Mouse (Mus musculus) limb, embryonic 15.5 days (tissue): ENCODE measurements around the gene Olfr1447. TPM values are rescaled to one million over a fixed set of nuclear protein-coding genes. Genes with fewer than 3 reads are reported as not detected.

ENCODE experiments used
- ATAC-seq: fragments of 200-750 bp; cut with Nextera tagmentation; 2 replicates; pipeline ENCODE4 v1.8.0; 2017; ENCODE audit warnings: low read depth, moderate TSS enrichment; ENCODE audit not compliant: insufficient number of reproducible peaks, low FRiP score, low TSS enrichment
- H3K27ac ChIP-seq: fragments of 300-500 bp; sonication (generic); 2 replicates; pipeline ENCODE4 v1.5.1; 2015; ENCODE audit warnings: moderate library complexity, mild to moderate bottlenecking, inconsistent platforms
- H3K27me3 ChIP-seq: fragments of 300-500 bp; sonication (generic); 2 replicates; pipeline ENCODE4 v1.6.1; 2015; ENCODE audit warnings: inconsistent platforms
- H3K36me3 ChIP-seq: fragments of 300-500 bp; sonication (generic); 2 replicates; pipeline ENCODE4 v1.6.1; 2015; ENCODE audit warnings: inconsistent platforms
- H3K4me1 ChIP-seq: fragments of 300-500 bp; sonication (generic); 2 replicates; pipeline ENCODE4 v1.6.1; 2015; ENCODE audit warnings: inconsistent platforms
- H3K4me2 ChIP-seq: fragments of 300-500 bp; sonication (generic); 2 replicates; pipeline ENCODE4 v1.6.1; 2015; ENCODE audit warnings: mild to moderate bottlenecking, inconsistent platforms
- H3K4me3 ChIP-seq: fragments of 300-500 bp; sonication (generic); 2 replicates; pipeline ENCODE4 v1.5.1; 2015; ENCODE audit warnings: mild to moderate bottlenecking, inconsistent platforms
- H3K9ac ChIP-seq: fragments of 300-500 bp; sonication (generic); 2 replicates; pipeline ENCODE4 v1.6.1; 2015; ENCODE audit warnings: inconsistent platforms
- H3K9me3 ChIP-seq: fragments of 300-500 bp; sonication (generic); 2 replicates; pipeline ENCODE4 v1.6.1; 2016; ENCODE audit warnings: inconsistent platforms
- WGBS: fragments of 180-500 bp; shearing (Covaris S2); methylation state at CpG from one replicate; pipeline ENCODE4 v1.1.7; 2015; 5-methylcytosine and 5-hydroxymethylcytosine counted together
- polyA plus RNA-seq: library from polyadenylated mRNA; unstranded; fragments of >200 nt; fragmentation: Nextera tagmentation; extraction: Ambion mirVana; gene quantifications from 2 replicates; pipeline ENCODE4 v1.2.1, GENCODE M21; 2015

The Olfr1447 gene
- not detected in 2 replicates for polyA plus RNA-seq

- no peaks in the 10 kb centered on the region for H3K27me3 ChIP-seq
- no peaks in the 10 kb centered on the region for H3K36me3 ChIP-seq
- H3K9ac ChIP-seq, result no peak within 1 kb of the TSS
- H3K4me2 ChIP-seq, result no peak within 1 kb of the TSS
- no peak within 1 kb of the TSS for H3K27ac ChIP-seq
- H3K9me3 ChIP-seq, result no peaks in the 10 kb centered on the region
- no peaks in the 10 kb centered on the region for H3K4me1 ChIP-seq
- no peak for ATAC-seq
- 94% methylated on average over 1 of the region's 1 CpGs for WGBS
- H3K4me3 ChIP-seq, result no peak within 1 kb of the TSS
Measured at GRCm38 (mm10) chr19:12903643-12904042, at the start of gene Olfr1447. Gene Olfr1447 (minus strand): TSS chr19:12903743.

GRCm38 (mm10) chr19:12949958-12950357, 46.4 kb upstream of the Olfr1447 start, which contains the start of gene Olfr1450:
Gene Olfr1450 (plus strand): TSS chr19:12950258.
- Histone ChIP-seq H3K27me3 (no peaks in the 10 kb centered on the region), H3K9me3 (peaks cover 5% of the 10 kb centered on the region; the same call in 1 of the 2 replicates), H3K4me1 (no peaks in the 10 kb centered on the region), H3K4me3 (no peak within 1 kb of the TSS), H3K4me2 (no peak within 1 kb of the TSS), H3K36me3 (no peaks in the 10 kb centered on the region), H3K9ac (no peak within 1 kb of the TSS), H3K27ac (no peak within 1 kb of the TSS)
- ATAC-seq, result no peak
- 80% methylated on average over 1 of the region's 1 CpGs for WGBS

- Histone ChIP-seq H3K36me3 (no peaks in the 10 kb centered on the region), H3K9me3 (no peaks in the 10 kb centered on the region), H3K9ac (no peak within 1 kb of the TSS), H3K4me2 (no peak within 1 kb of the TSS), H3K27ac (no peak within 1 kb of the TSS), H3K27me3 (no peaks in the 10 kb centered on the region), H3K4me3 (no peak within 1 kb of the TSS), H3K4me1 (no peaks in the 10 kb centered on the region)
- ATAC-seq, result no peak
Measured at GRCm38 (mm10) chr19:12930540-12930939, 27.0 kb upstream of the Olfr1447 start, which contains the start of gene Olfr1449. Gene Olfr1449 (plus strand): TSS chr19:12930840.

GRCm38 (mm10) chr19:12924319-12924718, 20.8 kb upstream of the Olfr1447 start, which contains the start of gene Olfr1448:
Gene Olfr1448 (minus strand): TSS chr19:12924419.
- Histone ChIP-seq H3K4me2 (no peak within 1 kb of the TSS), H3K27ac (no peak within 1 kb of the TSS), H3K4me1 (no peaks in the 10 kb centered on the region), H3K27me3 (no peaks in the 10 kb centered on the region), H3K9me3 (no peaks in the 10 kb centered on the region), H3K4me3 (no peak within 1 kb of the TSS), H3K9ac (no peak within 1 kb of the TSS), H3K36me3 (no peaks in the 10 kb centered on the region)
- ATAC-seq, result no peak
- WGBS, result 73% methylated on average over 1 of the region's 1 CpGs

- Histone ChIP-seq H3K4me1 (no peaks in the 10 kb centered on the region), H3K4me2 (no peak within 1 kb of the TSS), H3K9me3 (no peaks in the 10 kb centered on the region), H3K36me3 (no peaks in the 10 kb centered on the region), H3K27ac (no peak within 1 kb of the TSS), H3K4me3 (no peak within 1 kb of the TSS), H3K27me3 (no peaks in the 10 kb centered on the region), H3K9ac (no peak within 1 kb of the TSS)
- ATAC-seq, result no peak
- 69% methylated on average over 1 of the region's 1 CpGs for WGBS
Measured at GRCm38 (mm10) chr19:12893424-12893823, 10.1 kb downstream of the Olfr1447 start, which contains the start of gene Olfr1446. Gene Olfr1446 (minus strand): TSS chr19:12893524.

- no peak within 1 kb of the TSS for H3K4me2 ChIP-seq
- H3K27me3 ChIP-seq, result no peaks in the 10 kb centered on the region
- H3K36me3 ChIP-seq, result no peaks in the 10 kb centered on the region
- H3K4me1 ChIP-seq, result no peaks in the 10 kb centered on the region
- H3K4me3 ChIP-seq, result no peak within 1 kb of the TSS
- WGBS, result 84% methylated on average over 2 of the region's 2 CpGs
- no peak within 1 kb of the TSS for H3K27ac ChIP-seq
- ATAC-seq, result no peak
- H3K9me3 ChIP-seq, result no peaks in the 10 kb centered on the region
- H3K9ac ChIP-seq, result no peak within 1 kb of the TSS
Measured at GRCm38 (mm10) chr19:12883555-12883954, 20.0 kb downstream of the Olfr1447 start, which contains the start of gene Olfr1445. Gene Olfr1445 (plus strand): TSS chr19:12883855.

- Histone ChIP-seq H3K4me2 (no peak within 1 kb of the TSS), H3K9ac (no peak within 1 kb of the TSS), H3K9me3 (no peaks in the 10 kb centered on the region), H3K4me1 (no peaks in the 10 kb centered on the region), H3K27me3 (no peaks in the 10 kb centered on the region), H3K4me3 (no peak within 1 kb of the TSS), H3K36me3 (no peaks in the 10 kb centered on the region), H3K27ac (no peak within 1 kb of the TSS)
- WGBS, result 52% methylated on average over 1 of the region's 1 CpGs
- no peak for ATAC-seq
Measured at GRCm38 (mm10) chr19:12856983-12857382, 46.6 kb downstream of the Olfr1447 start, which contains the start of gene Olfr1444. Gene Olfr1444 (plus strand): TSS chr19:12857283.

Other genes starting within 250 kb of the Olfr1447 start
- not detected in 2 replicates for gene Olfr1442, start 233.3 kb downstream of the Olfr1447 start, polyA plus RNA-seq
- not detected in 2 replicates for gene Olfr1443, start 225.6 kb downstream of the Olfr1447 start, polyA plus RNA-seq
- not detected in 2 replicates for gene Keg1, start 208.0 kb downstream of the Olfr1447 start, polyA plus RNA-seq
- 0.48 and 0.87 TPM in 2 replicates for gene Cntf, start 138.1 kb downstream of the Olfr1447 start, polyA plus RNA-seq
- gene Zfp91, start 107.6 kb downstream of the Olfr1447 start, polyA plus RNA-seq, result 11.2 and 13.8 TPM in 2 replicates
- 6.0 and 6.3 TPM in 2 replicates for gene Lpxn, start 107.5 kb downstream of the Olfr1447 start, polyA plus RNA-seq
- gene Gm5244, start 57.1 kb downstream of the Olfr1447 start, polyA plus RNA-seq, result not detected in 2 replicates
- not detected in 2 replicates for gene Olfr1444, start 46.5 kb downstream of the Olfr1447 start, polyA plus RNA-seq
- gene Olfr1445, start 19.9 kb downstream of the Olfr1447 start, polyA plus RNA-seq, result not detected in 2 replicates
- not detected in 2 replicates for gene Olfr1446, start 10.2 kb downstream of the Olfr1447 start, polyA plus RNA-seq
- gene Olfr1448, start 20.7 kb upstream of the Olfr1447 start, polyA plus RNA-seq, result not detected in 2 replicates
- not detected in 2 replicates for gene Olfr1449, start 27.1 kb upstream of the Olfr1447 start, polyA plus RNA-seq
- gene Olfr1450, start 46.5 kb upstream of the Olfr1447 start, polyA plus RNA-seq, result not detected in 2 replicates
- not detected in 2 replicates for gene Olfr1451, start 91.3 kb upstream of the Olfr1447 start, polyA plus RNA-seq
- not detected in 2 replicates for gene Olfr1453, start 124.6 kb upstream of the Olfr1447 start, polyA plus RNA-seq
- not detected in 2 replicates for gene Olfr1454, start 156.9 kb upstream of the Olfr1447 start, polyA plus RNA-seq
- not detected in 2 replicates for gene Olfr1457, start 194.1 kb upstream of the Olfr1447 start, polyA plus RNA-seq
- not detected in 2 replicates for gene Olfr1458, start 203.0 kb upstream of the Olfr1447 start, polyA plus RNA-seq
- gene Olfr1459, start 245.8 kb upstream of the Olfr1447 start, polyA plus RNA-seq, result not detected in 2 replicates